Mouse (Mus musculus): ENCODE results near the gene Klf7.
"Not testable (repeated sequence)": the region's sequence is repeated elsewhere in the genome, so short reads cannot be mapped to it uniquely, and the experiment has no call there.

Klf7 gene

GRCm38 (mm10) chr1:64121559-64122465 lies at the start of gene Klf7:
Klf7 (minus strand) TSS chr1:64122282.
- peak; percentile 95 for DNase-seq

GRCm38 (mm10) chr1:64164526-64165062 lies 42.5 kb upstream of the Klf7 start:
- DNase-seq, result no peak

- no peak for DNase-seq
These were observed 36.7 kb upstream of the Klf7 start for GRCm38 (mm10) chr1:64158766-64159165.

GRCm38 (mm10) chr1:64149185-64149584 lies 27.1 kb upstream of the Klf7 start:
- no peak for DNase-seq

- DNase-seq, result no peak
These were observed 20.8 kb upstream of the Klf7 start for GRCm38 (mm10) chr1:64142691-64143445.

- DNase-seq, result no peak
These were observed 12.4 kb upstream of the Klf7 start for GRCm38 (mm10) chr1:64134439-64134838.

- DNase-seq, result no peak
These were observed 4.7 kb upstream of the Klf7 start for GRCm38 (mm10) chr1:64126822-64127221.

GRCm38 (mm10) chr1:64122466-64122830 lies 366 bp upstream of the Klf7 start:
- DNase-seq, result no peak

- peak; percentile 64 for DNase-seq
These were observed 1.1 kb downstream of the Klf7 start for GRCm38 (mm10) chr1:64120811-64121515.

GRCm38 (mm10) chr1:64120421-64120810 lies 1.7 kb downstream of the Klf7 start:
- DNase-seq, result peak; percentile 67

- DNase-seq, result peak; percentile 28
These were observed 2.2 kb downstream of the Klf7 start for GRCm38 (mm10) chr1:64119851-64120250.

- DNase-seq, result peak; percentile 32
These were observed 2.7 kb downstream of the Klf7 start for GRCm38 (mm10) chr1:64119358-64119794.

GRCm38 (mm10) chr1:64118285-64119170 lies 3.6 kb downstream of the Klf7 start:
- no peak for DNase-seq

GRCm38 (mm10) chr1:64117478-64118284 lies 4.4 kb downstream of the Klf7 start:
- no peak for DNase-seq

- no peak for DNase-seq
These were observed 5.2 kb downstream of the Klf7 start for GRCm38 (mm10) chr1:64116746-64117455.

GRCm38 (mm10) chr1:64114579-64114978 lies 7.5 kb downstream of the Klf7 start:
- no peak for DNase-seq

GRCm38 (mm10) chr1:64108653-64109052 lies 13.4 kb downstream of the Klf7 start:
- DNase-seq, result not testable (repeated sequence)

GRCm38 (mm10) chr1:64107526-64107925 lies 14.6 kb downstream of the Klf7 start:
- DNase-seq, result no peak

- DNase-seq, result no peak
These were observed 16.0 kb downstream of the Klf7 start for GRCm38 (mm10) chr1:64106127-64106526.

GRCm38 (mm10) chr1:64105181-64105646 lies 16.9 kb downstream of the Klf7 start:
- DNase-seq, result no peak

Data from thymus, postnatal 4 days (tissue).